Mouse (Mus musculus) heart, postnatal 0 days (tissue): Measurements from ENCODE around the gene Taar4. TPM values are rescaled to one million over a fixed set of nuclear protein-coding genes. Genes with fewer than 3 reads are reported as not detected.
A peak's percentile ranks its signal among the peaks of the same experiment; 100 is the strongest.

Experiments
- ATAC-seq: fragments of 200-750 bp; cut with Nextera tagmentation; 2 replicates; pipeline ENCODE4 v1.8.0; 2017; ENCODE audit warnings: low read depth, moderate number of reproducible peaks, moderate library complexity; ENCODE audit not compliant: insufficient read depth
- DNase-seq: peaks from one replicate; pipeline ENCODE4 v3.0.0-alpha.2; 2016; ENCODE audit warnings: low spot score
- H3K27ac ChIP-seq: fragments of 300-500 bp; sonication (generic); 2 replicates; pipeline ENCODE4 v1.5.1; 2014; ENCODE audit warnings: low read depth, mild to moderate bottlenecking
- H3K27me3 ChIP-seq: fragments of 300-500 bp; sonication (generic); 2 replicates; pipeline ENCODE4 v1.6.1; 2014; ENCODE audit warnings: low read length, mixed read lengths; ENCODE audit not compliant: control insufficient read depth, insufficient read depth
- H3K36me3 ChIP-seq: fragments of 300-500 bp; sonication (generic); replicated peaks from 2 replicates; pipeline ENCODE4 v1.6.1; 2014; ENCODE audit warnings: low read length, mixed read lengths; ENCODE audit not compliant: control insufficient read depth, insufficient read depth
- H3K4me1 ChIP-seq: fragments of 300-500 bp; sonication (generic); 2 replicates; pipeline ENCODE4 v1.6.1; 2014; ENCODE audit warnings: antibody characterized with exemption; ENCODE audit not compliant: control insufficient read depth, insufficient read depth
- H3K4me2 ChIP-seq: fragments of 300-500 bp; sonication (generic); 2 replicates; pipeline ENCODE4 v1.6.1; 2014; ENCODE audit warnings: low read depth, mild to moderate bottlenecking, low read length, moderate library complexity
- H3K4me3 ChIP-seq: fragments of 300-500 bp; sonication (generic); 2 replicates; pipeline ENCODE4 v1.5.1; 2014; ENCODE audit warnings: low read depth, low read length
- H3K9ac ChIP-seq: fragments of 300-500 bp; sonication (generic); replicated peaks from 2 replicates; pipeline ENCODE4 v1.6.1; 2014; ENCODE audit warnings: low read depth, low read length, mixed read lengths
- H3K9me3 ChIP-seq: fragments of 300-500 bp; sonication (generic); replicated peaks from 2 replicates; pipeline ENCODE4 v1.6.1; 2016; ENCODE audit warnings: low read length; ENCODE audit not compliant: control insufficient read depth
- CTCF ChIP-seq: IDR thresholded peaks from 2 replicates; pipeline ENCODE4 v1.5.1; 2016; ENCODE audit warnings: antibody characterized with exemption, control low read depth, low read depth
- EP300 ChIP-seq: IDR thresholded peaks from 2 replicates; pipeline ENCODE4 v1.6.1; 2016; ENCODE audit warnings: antibody characterized with exemption, low read depth
- WGBS: fragments of 180-500 bp; shearing (Covaris S2); extraction: QIAGEN DNeasy Blood & Tissue Kit; methylation state at CpG from one replicate; pipeline ENCODE4 v1.1.7; 2014; 5-methylcytosine and 5-hydroxymethylcytosine counted together
- polyA plus RNA-seq: library from polyadenylated mRNA; unstranded; fragments of >200 nt; fragmentation: Nextera tagmentation; extraction: Ambion mirVana; gene quantifications from 2 replicates; pipeline ENCODE4 v1.2.1, GENCODE M21; 2015
- total RNA-seq: library from RNA; depleted of rRNA; stranded (reverse); fragments of >200 nt; gene quantifications from 2 replicates; pipeline ENCODE4 v1.2.3, GENCODE M21; 2014; ENCODE audit warnings: low replicate concordance

Taar4 gene
- total and polyA plus RNA-seq, 2 experiments from 2014 or later, result not detected

GRCm38 (mm10) chr10:23964921-23965610 lies 4.8 kb downstream of the Taar4 start:
- no peak for ATAC-seq
- Histone ChIP-seq H3K4me2 (no peak overlapping the region), H3K27ac (no peak overlapping the region), H3K36me3 (no peaks in the 10 kb centered on the region), H3K4me3 (no peak overlapping the region), H3K4me1 (no peaks in the 10 kb centered on the region), H3K9me3 (0 out of 2 replicates have a peak, but pooled peaks cover 3% of the 10 kb centered on the region), H3K9ac (no peak overlapping the region), H3K27me3 (no peaks in the 10 kb centered on the region)
- WGBS, result 75% methylated on average over 6 of the region's 6 CpGs
- DNase-seq, result no peak
- TF ChIP-seq CTCF (no peak), EP300 (no peak)

- no peak for TF ChIP-seq EP300
- no peak for TF ChIP-seq CTCF
- Histone ChIP-seq H3K27me3 (no peaks in the 10 kb centered on the region), H3K4me2 (no peak within 1 kb of the TSS), H3K4me1 (no peaks in the 10 kb centered on the region), H3K4me3 (no peak within 1 kb of the TSS), H3K27ac (no peak within 1 kb of the TSS), H3K9me3 (no peaks in the 10 kb centered on the region), H3K36me3 (no peaks in the 10 kb centered on the region), H3K9ac (no peak within 1 kb of the TSS)
- 82% methylated on average over 11 of the region's 11 CpGs for WGBS
- no peak for DNase-seq
- ATAC-seq, result no peak
Observed at GRCm38 (mm10) chr10:23970656-23971165, 10.4 kb downstream of the Taar4 start, which contains the start of gene Taar5. Taar5 (plus strand) TSS chr10:23970706.

GRCm38 (mm10) chr10:23971256-23971655 lies 11.0 kb downstream of the Taar4 start:
- Histone ChIP-seq H3K27me3 (no peaks in the 10 kb centered on the region), H3K9me3 (no peaks in the 10 kb centered on the region), H3K36me3 (no peaks in the 10 kb centered on the region), H3K4me2 (no peak overlapping the region), H3K4me3 (no peak overlapping the region), H3K27ac (no peak overlapping the region), H3K4me1 (no peaks in the 10 kb centered on the region), H3K9ac (no peak overlapping the region)
- no peak for DNase-seq
- WGBS, result 72% methylated on average over 5 of the region's 5 CpGs
- no peak for TF ChIP-seq EP300
- TF ChIP-seq CTCF, result no peak
- no peak for ATAC-seq

GRCm38 (mm10) chr10:23977958-23978357 lies 17.7 kb downstream of the Taar4 start:
- 48% methylated on average over 4 of the region's 4 CpGs for WGBS
- DNase-seq (no peak), ATAC-seq (no peak)
- no peak overlapping the region for H3K27ac ChIP-seq
- H3K9me3 ChIP-seq, result no peaks in the 10 kb centered on the region
- H3K9ac ChIP-seq, result no peak overlapping the region
- H3K36me3 ChIP-seq, result no peaks in the 10 kb centered on the region
- H3K4me3 ChIP-seq, result no peak overlapping the region
- no peak overlapping the region for H3K4me2 ChIP-seq
- H3K4me1 ChIP-seq, result no peaks in the 10 kb centered on the region
- no peak for TF ChIP-seq CTCF
- no peak for TF ChIP-seq EP300
- no peaks in the 10 kb centered on the region for H3K27me3 ChIP-seq

- Histone ChIP-seq H3K9me3 (no peaks in the 10 kb centered on the region), H3K27ac (no peak overlapping the region), H3K4me2 (no peak overlapping the region), H3K9ac (no peak overlapping the region), H3K27me3 (no peaks in the 10 kb centered on the region), H3K4me1 (no peaks in the 10 kb centered on the region), H3K4me3 (no peak overlapping the region), H3K36me3 (no peaks in the 10 kb centered on the region)
- TF ChIP-seq CTCF (peak; percentile 99), EP300 (no peak)
- ATAC-seq (peak; percentile 76), DNase-seq (peak; percentile 83)
- WGBS, result 41% methylated on average over 16 of the region's 16 CpGs
Observed at GRCm38 (mm10) chr10:23978901-23979705, 18.8 kb downstream of the Taar4 start.
